Mouse (Mus musculus): ENCODE measurements around the gene Efcab11. TPM values are rescaled to one million over a fixed set of nuclear protein-coding genes. Genes with fewer than 3 reads are reported as not detected.
A peak's percentile ranks its signal among the peaks of the same experiment; 100 is the strongest.
"Not testable (repeated sequence)": the region's sequence is repeated elsewhere in the genome, so short reads cannot be mapped to it uniquely, and the experiment has no call there.

The Efcab11 gene
- total and polyA plus RNA-seq, 3 experiments: 0.06 to 0.13 TPM; not detected in 1

- H3K9ac ChIP-seq (ENCODE audit: low read depth, low read length): no peak overlapping the region
- H3K79me2 ChIP-seq (replicated peaks; ENCODE audit: control insufficient read depth, insufficient read depth, low read length): no peaks in the 10 kb centered on the region
- 98% methylated on average over 1 of the region's 1 CpGs for WGBS
- no peaks in the 10 kb centered on the region for H3K4me1 ChIP-seq (ENCODE audit: control insufficient read depth, insufficient read depth, low read length)
- no peak overlapping the region for H3K4me3 ChIP-seq
- peak; percentile 60 for TF ChIP-seq CTCF (IDR thresholded peaks at IDR 0.05)
- no peak for TF ChIP-seq POLR2A (IDR thresholded peaks at IDR 0.05; ENCODE audit: insufficient read depth, low read depth, low read length)
- intact Hi-C loops (cut with DNase I): loop anchor here (10.0 kb wide), 1 partner anchor 439 kb away; no protein-coding TSS in a partner anchor
- H3K36me3 ChIP-seq (ENCODE audit: control insufficient read depth, insufficient read depth, low read length): no peaks in the 10 kb centered on the region
- DNase-seq: no peak
- H3K27ac ChIP-seq: no peak overlapping the region
- H3K27me3 ChIP-seq (ENCODE audit: control insufficient read depth, insufficient read depth, low read length): no peaks in the 10 kb centered on the region
Measured at GRCm38 (mm10) chr12:99833476-99833875, 50.8 kb downstream of the Efcab11 start.

DNA sequence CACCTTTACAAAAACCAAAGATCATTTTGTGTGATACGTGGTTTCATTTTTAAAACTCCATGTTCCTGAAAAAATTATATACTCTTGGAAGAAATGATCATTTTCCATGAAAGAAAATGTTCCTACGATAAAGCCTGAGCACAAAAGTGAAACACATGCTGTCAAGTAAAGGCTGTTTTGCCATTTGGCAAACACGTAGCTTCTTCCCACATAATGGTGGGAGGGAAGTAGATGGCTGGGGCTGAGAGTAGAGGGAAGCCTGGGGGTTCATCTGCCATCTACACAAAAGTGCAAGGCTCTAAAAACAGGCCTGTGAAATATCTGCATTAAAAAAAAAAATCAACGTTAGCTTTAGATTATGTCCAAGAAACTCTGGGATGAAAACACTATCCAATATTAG lies 61.6 kb downstream of the Efcab11 start:
- DNase-seq: no peak
- intact Hi-C loops (cut with DNase I): no loop called here
- 81% methylated on average over 4 of the region's 4 CpGs for WGBS
- Histone ChIP-seq H3K79me2 (replicated peaks; ENCODE audit: control insufficient read depth, insufficient read depth, low read length) (no peaks in the 10 kb centered on the region), H3K4me1 (ENCODE audit: control insufficient read depth, insufficient read depth, low read length) (no peaks in the 10 kb centered on the region; the same call in 1 of the 2 replicates), H3K9ac (ENCODE audit: low read depth, low read length) (no peak overlapping the region), H3K27ac (no peak overlapping the region), H3K27me3 (ENCODE audit: control insufficient read depth, insufficient read depth, low read length) (no peaks in the 10 kb centered on the region), H3K36me3 (ENCODE audit: control insufficient read depth, insufficient read depth, low read length) (no peaks in the 10 kb centered on the region), H3K4me3 (no peak overlapping the region)
- no peak for TF ChIP-seq POLR2A (IDR thresholded peaks at IDR 0.05; ENCODE audit: insufficient read depth, low read depth, low read length)
- TF ChIP-seq EP300 (IDR thresholded peaks at IDR 0.05; ENCODE audit: insufficient read depth, low read depth, low read length): no peak
- no peak for TF ChIP-seq CTCF (IDR thresholded peaks at IDR 0.05)

- TF ChIP-seq EP300 (IDR thresholded peaks at IDR 0.05; ENCODE audit: insufficient read depth, low read depth, low read length): no peak
- no peak for TF ChIP-seq CTCF (IDR thresholded peaks at IDR 0.05)
- TF ChIP-seq POLR2A (IDR thresholded peaks at IDR 0.05; ENCODE audit: insufficient read depth, low read depth, low read length): no peak
- no peak for DNase-seq
- WGBS: 79% methylated on average over 12 of the region's 12 CpGs
- no peak overlapping the region for H3K9ac ChIP-seq (ENCODE audit: low read depth, low read length)
- H3K79me2 ChIP-seq (replicated peaks; ENCODE audit: control insufficient read depth, insufficient read depth, low read length): no peaks in the 10 kb centered on the region
- no peak overlapping the region for H3K27ac ChIP-seq
- H3K4me3 ChIP-seq: no peak overlapping the region
- intact Hi-C loops (cut with DNase I): no loop called here
- H3K4me1 ChIP-seq (ENCODE audit: control insufficient read depth, insufficient read depth, low read length): no peaks in the 10 kb centered on the region; the same call in 1 of the 2 replicates
- no peaks in the 10 kb centered on the region for H3K27me3 ChIP-seq (ENCODE audit: control insufficient read depth, insufficient read depth, low read length)
- H3K36me3 ChIP-seq (ENCODE audit: control insufficient read depth, insufficient read depth, low read length): no peaks in the 10 kb centered on the region
Measured at GRCm38 (mm10) chr12:99821309-99821934, 62.8 kb downstream of the Efcab11 start.

- WGBS: 52% methylated on average over 4 of the region's 4 CpGs
- DNase-seq: no peak
- no peak overlapping the region for H3K4me3 ChIP-seq
- TF ChIP-seq CTCF (IDR thresholded peaks at IDR 0.05): peak; percentile 25; the same call in 1 of the 2 replicates
- no peak for TF ChIP-seq EP300 (IDR thresholded peaks at IDR 0.05; ENCODE audit: insufficient read depth, low read depth, low read length)
- no peaks in the 10 kb centered on the region for H3K79me2 ChIP-seq (replicated peaks; ENCODE audit: control insufficient read depth, insufficient read depth, low read length)
- H3K9ac ChIP-seq (ENCODE audit: low read depth, low read length): no peak overlapping the region
- no peaks in the 10 kb centered on the region for H3K27me3 ChIP-seq (ENCODE audit: control insufficient read depth, insufficient read depth, low read length)
- no peak overlapping the region for H3K27ac ChIP-seq
- H3K4me1 ChIP-seq (ENCODE audit: control insufficient read depth, insufficient read depth, low read length): no peaks in the 10 kb centered on the region; the same call in 1 of the 2 replicates
- no peaks in the 10 kb centered on the region for H3K36me3 ChIP-seq (ENCODE audit: control insufficient read depth, insufficient read depth, low read length)
- intact Hi-C loops (cut with DNase I): no loop called here
Measured at GRCm38 (mm10) chr12:99819186-99819974, 64.9 kb downstream of the Efcab11 start.

DNA sequence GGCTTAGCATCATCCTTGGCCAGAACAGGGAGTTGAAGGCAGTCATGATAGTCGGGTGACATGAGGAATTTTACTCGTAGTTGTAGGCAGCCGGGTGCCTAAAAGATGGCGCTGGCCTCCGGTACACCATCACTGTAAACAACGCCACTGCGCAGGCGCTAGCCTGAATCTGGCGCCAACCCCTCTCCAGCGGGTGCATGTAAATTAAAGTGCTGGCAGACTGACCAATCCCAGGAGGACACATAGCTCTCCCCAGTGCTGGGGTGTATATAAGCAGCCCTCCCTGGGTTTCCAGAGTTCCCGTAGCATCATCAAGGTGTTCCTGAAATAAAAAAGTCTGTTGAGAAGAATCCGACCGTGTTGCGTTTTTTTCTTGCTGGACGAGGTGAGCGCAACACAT lies 66.2 kb downstream of the Efcab11 start:
- H3K27ac ChIP-seq; H3K36me3 ChIP-seq (ENCODE audit: control insufficient read depth, insufficient read depth, low read length); DNase-seq; H3K9ac ChIP-seq (ENCODE audit: low read depth, low read length); H3K27me3 ChIP-seq (ENCODE audit: control insufficient read depth, insufficient read depth, low read length); H3K4me3 ChIP-seq; H3K4me1 ChIP-seq (ENCODE audit: control insufficient read depth, insufficient read depth, low read length); intact Hi-C loops (cut with DNase I); H3K79me2 ChIP-seq (replicated peaks; ENCODE audit: control insufficient read depth, insufficient read depth, low read length): not testable (repeated sequence)
- WGBS: 95% methylated on average over 16 of the region's 16 CpGs

DNA sequence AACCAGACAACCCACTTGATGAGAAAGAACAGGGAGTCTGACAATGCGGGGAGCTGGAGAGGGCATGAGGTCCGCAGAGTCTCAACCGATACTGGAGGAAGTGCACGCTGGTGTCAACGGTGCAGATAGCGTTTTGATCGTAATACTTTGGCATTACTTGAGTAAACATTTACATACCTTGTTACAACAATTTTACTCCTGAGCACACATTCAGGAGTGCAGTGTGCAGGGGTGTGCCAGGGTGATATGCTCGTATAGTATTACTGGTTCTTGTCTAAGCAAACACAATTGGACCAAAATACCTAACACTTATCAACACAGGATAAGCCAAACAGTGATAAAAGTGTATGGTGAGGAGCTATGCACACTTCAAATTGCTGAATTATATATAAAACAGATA lies 69.0 kb downstream of the Efcab11 start:
- no peaks in the 10 kb centered on the region for H3K36me3 ChIP-seq (ENCODE audit: control insufficient read depth, insufficient read depth, low read length)
- TF ChIP-seq POLR2A (IDR thresholded peaks at IDR 0.05; ENCODE audit: insufficient read depth, low read depth, low read length) (no peak), EP300 (IDR thresholded peaks at IDR 0.05; ENCODE audit: insufficient read depth, low read depth, low read length) (no peak), CTCF (IDR thresholded peaks at IDR 0.05) (no peak)
- intact Hi-C loops (cut with DNase I): no loop called here
- no peak overlapping the region for H3K27ac ChIP-seq
- no peaks in the 10 kb centered on the region for H3K27me3 ChIP-seq (ENCODE audit: control insufficient read depth, insufficient read depth, low read length)
- H3K4me1 ChIP-seq (ENCODE audit: control insufficient read depth, insufficient read depth, low read length): no peaks in the 10 kb centered on the region
- H3K79me2 ChIP-seq (replicated peaks; ENCODE audit: control insufficient read depth, insufficient read depth, low read length): no peaks in the 10 kb centered on the region
- DNase-seq: no peak
- no peak overlapping the region for H3K9ac ChIP-seq (ENCODE audit: low read depth, low read length)
- WGBS: 71% methylated on average over 8 of the region's 8 CpGs
- no peak overlapping the region for H3K4me3 ChIP-seq

Data from heart, adult 2 months (tissue).